Mouse (Mus musculus) lung, embryonic 15.5 days (tissue): Measurements from ENCODE around the gene Sart3. TPM values are rescaled to one million over a fixed set of nuclear protein-coding genes. Genes with fewer than 3 reads are reported as not detected.
"Not testable (repeated sequence)": the region's sequence is repeated elsewhere in the genome, so short reads cannot be mapped to it uniquely, and the experiment has no call there.

ENCODE experiments used
- ATAC-seq: fragments of 200-750 bp; cut with Nextera tagmentation; 2 replicates; pipeline ENCODE4 v1.8.0; 2017; ENCODE audit warnings: moderate number of reproducible peaks, borderline replicate concordance; ENCODE audit not compliant: low FRiP score, low TSS enrichment; ENCODE audit errors: extremely low read depth
- H3K27ac ChIP-seq: fragments of 300-500 bp; sonication (generic); 2 replicates; pipeline ENCODE4 v1.5.1; 2015; ENCODE audit warnings: moderate library complexity, mild to moderate bottlenecking, inconsistent platforms
- H3K27me3 ChIP-seq: fragments of 300-500 bp; sonication (generic); 2 replicates; pipeline ENCODE4 v1.6.1; 2015; ENCODE audit warnings: inconsistent platforms
- H3K36me3 ChIP-seq: fragments of 300-500 bp; sonication (generic); 2 replicates; pipeline ENCODE4 v1.6.1; 2015; ENCODE audit warnings: inconsistent platforms
- H3K4me1 ChIP-seq: fragments of 300-500 bp; sonication (generic); 2 replicates; pipeline ENCODE4 v1.6.1; 2015; ENCODE audit warnings: inconsistent platforms
- H3K4me2 ChIP-seq: fragments of 300-500 bp; sonication (generic); 2 replicates; pipeline ENCODE4 v1.6.1; 2015; ENCODE audit warnings: inconsistent platforms, mild to moderate bottlenecking, moderate library complexity
- H3K4me3 ChIP-seq: fragments of 300-500 bp; sonication (generic); 2 replicates; pipeline ENCODE4 v1.5.1; 2015; ENCODE audit warnings: mild to moderate bottlenecking, inconsistent platforms
- H3K9ac ChIP-seq: fragments of 300-500 bp; sonication (generic); 2 replicates; pipeline ENCODE4 v1.6.1; 2015; ENCODE audit warnings: inconsistent platforms
- H3K9me3 ChIP-seq: fragments of 300-500 bp; sonication (generic); 2 replicates; pipeline ENCODE4 v1.6.1; 2016; ENCODE audit warnings: inconsistent platforms
- WGBS: fragments of 180-500 bp; shearing (Covaris S2); methylation state at CpG from one replicate; pipeline ENCODE4 v1.1.7; 2015; 5-methylcytosine and 5-hydroxymethylcytosine counted together
- polyA plus RNA-seq: library from polyadenylated mRNA; unstranded; fragments of >200 nt; fragmentation: Nextera tagmentation; extraction: Ambion mirVana; gene quantifications from 2 replicates; pipeline ENCODE4 v1.2.1, GENCODE M21; 2015

Sart3 gene
- polyA plus RNA-seq, 1 experiment from 2014 or later: 58.8 TPM

DNA sequence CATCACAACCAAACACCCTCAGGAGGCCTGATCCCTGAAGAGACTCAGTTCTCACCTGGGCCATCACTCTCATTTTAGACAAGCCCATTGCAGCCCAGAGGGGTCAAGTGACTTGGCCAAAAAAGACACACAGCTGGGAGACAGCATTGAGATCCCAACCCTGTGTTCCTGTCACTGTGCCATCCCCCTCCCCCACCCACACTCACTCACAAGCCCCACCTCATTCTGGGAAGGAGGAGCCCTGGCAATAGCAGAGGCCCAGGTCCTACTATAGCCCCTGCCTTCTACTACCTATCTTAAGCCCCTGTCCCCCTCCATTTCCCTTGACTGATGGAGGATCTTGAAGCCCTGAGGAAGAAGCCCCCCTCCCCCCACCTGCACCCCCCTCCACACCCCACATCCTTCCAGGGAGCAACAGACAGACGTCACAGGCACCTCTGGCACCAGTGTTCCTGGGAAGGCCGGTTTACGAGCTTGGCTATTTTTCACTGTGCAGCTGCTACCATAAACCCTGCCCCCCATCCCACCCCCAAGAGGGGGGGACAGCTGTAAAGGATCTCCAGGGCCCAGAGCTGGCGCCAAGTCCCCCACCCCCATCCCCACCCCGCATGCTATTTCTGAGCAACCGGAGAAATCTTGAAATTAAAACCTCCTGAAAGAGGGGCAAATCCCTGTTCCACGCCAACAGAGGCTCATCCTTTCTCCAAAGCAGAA is 16.9 kb upstream of the Sart3 start:
- H3K4me1 ChIP-seq: peaks cover 55% of the 10 kb centered on the region
- no peak overlapping the region for H3K9ac ChIP-seq
- no peak overlapping the region for H3K4me3 ChIP-seq
- WGBS: 26% methylated on average over 7 of the region's 7 CpGs
- peak; percentile 86 for ATAC-seq
- H3K9me3 ChIP-seq: no peaks in the 10 kb centered on the region
- no peaks in the 10 kb centered on the region for H3K36me3 ChIP-seq
- H3K27me3 ChIP-seq: no peaks in the 10 kb centered on the region; the same call in 1 of the 2 replicates
- H3K27ac ChIP-seq: peak overlapping the region; percentile 84
- no peak overlapping the region for H3K4me2 ChIP-seq

DNA sequence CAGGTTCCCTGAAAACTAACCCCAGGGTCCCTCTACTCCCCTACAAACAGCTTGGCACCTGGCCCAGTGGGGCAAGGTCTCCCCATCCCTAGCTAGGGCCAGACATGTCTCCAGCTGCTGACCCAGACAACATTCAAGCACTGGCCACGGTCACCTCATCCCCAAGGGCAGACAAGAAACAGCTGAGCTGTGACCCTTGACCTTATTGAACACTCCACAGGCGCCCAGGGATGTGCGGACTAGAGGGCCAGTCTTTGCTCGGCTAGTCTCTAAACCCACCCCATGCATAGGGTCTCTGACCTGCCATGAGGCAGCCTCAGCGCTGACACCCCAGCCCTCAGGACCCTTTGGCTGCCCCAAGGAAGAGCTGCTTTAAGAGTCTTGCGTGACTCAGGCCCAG is 16.3 kb upstream of the Sart3 start:
- peaks cover 60% of the 10 kb centered on the region for H3K4me1 ChIP-seq
- H3K27me3 ChIP-seq: peaks cover 2% of the 10 kb centered on the region; the same call in 1 of the 2 replicates
- no peaks in the 10 kb centered on the region for H3K36me3 ChIP-seq
- 0 out of 2 replicates have a peak, but pooled peaks have one; percentile 3 for ATAC-seq
- 30% methylated on average over 6 of the region's 6 CpGs for WGBS
- no peak overlapping the region for H3K4me3 ChIP-seq
- no peak overlapping the region for H3K4me2 ChIP-seq
- H3K9me3 ChIP-seq: no peaks in the 10 kb centered on the region
- no peak overlapping the region for H3K9ac ChIP-seq
- peak overlapping the region; percentile 84 for H3K27ac ChIP-seq

DNA sequence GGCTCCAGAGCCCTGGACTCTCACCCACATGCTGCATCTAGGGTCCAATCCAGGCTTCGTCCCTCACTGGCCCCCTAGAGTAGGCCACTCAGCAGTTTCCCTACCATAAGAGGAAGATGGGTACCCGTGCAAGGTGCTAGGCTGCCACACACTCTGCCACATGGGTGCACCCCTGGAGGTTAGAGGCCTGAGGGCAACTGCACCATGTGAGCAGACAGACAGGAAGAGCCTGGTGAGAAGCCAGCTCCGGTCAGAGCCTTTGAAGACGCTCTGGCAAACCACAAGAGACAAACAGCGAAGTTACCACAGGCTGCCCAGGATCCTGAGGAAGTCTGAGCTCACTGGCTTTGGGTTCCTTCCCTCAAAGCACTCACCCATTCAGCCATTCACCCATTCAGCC is 14.7 kb upstream of the Sart3 start:
- 70% methylated on average over 5 of the region's 5 CpGs for WGBS
- Histone ChIP-seq H3K4me1 (peaks cover 59% of the 10 kb centered on the region), H3K9ac (no peak overlapping the region), H3K36me3 (no peaks in the 10 kb centered on the region), H3K27me3 (peaks cover 4% of the 10 kb centered on the region; the same call in 1 of the 2 replicates), H3K27ac (no peak overlapping the region), H3K4me2 (no peak overlapping the region), H3K4me3 (no peak overlapping the region), H3K9me3 (no peaks in the 10 kb centered on the region)
- no peak for ATAC-seq

DNA sequence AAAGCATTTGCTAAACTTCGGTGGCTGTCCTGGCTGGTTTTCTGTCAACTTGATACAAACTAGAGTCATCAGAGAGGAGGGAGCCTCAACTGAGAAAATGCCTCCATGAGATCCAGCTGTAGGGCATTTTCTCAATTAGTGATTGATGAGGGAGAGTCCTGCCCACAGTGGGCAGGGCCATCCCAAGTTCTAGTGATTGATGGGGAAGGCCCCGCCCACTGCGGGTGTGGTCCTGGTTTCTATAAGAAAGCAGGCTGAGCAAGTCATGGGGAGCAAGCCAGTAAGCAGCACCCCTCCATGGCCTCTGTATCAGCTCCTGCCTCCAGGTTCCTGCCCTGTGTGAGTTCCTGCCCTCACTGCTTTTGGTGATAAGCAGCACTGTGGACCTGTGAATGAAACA is 11.8 kb upstream of the Sart3 start:
- H3K9ac ChIP-seq, H3K36me3 ChIP-seq, H3K27me3 ChIP-seq, H3K4me3 ChIP-seq, H3K9me3 ChIP-seq: not testable (repeated sequence)
- peak overlapping the region; percentile 89 for H3K27ac ChIP-seq
- H3K4me1 ChIP-seq: peaks cover 32% of the 10 kb centered on the region
- 24% methylated on average over 3 of the region's 3 CpGs for WGBS
- peak; percentile 5; the same call in 1 of the 2 replicates for ATAC-seq
- peak overlapping the region; percentile 29; the same call in 1 of the 2 replicates for H3K4me2 ChIP-seq

DNA sequence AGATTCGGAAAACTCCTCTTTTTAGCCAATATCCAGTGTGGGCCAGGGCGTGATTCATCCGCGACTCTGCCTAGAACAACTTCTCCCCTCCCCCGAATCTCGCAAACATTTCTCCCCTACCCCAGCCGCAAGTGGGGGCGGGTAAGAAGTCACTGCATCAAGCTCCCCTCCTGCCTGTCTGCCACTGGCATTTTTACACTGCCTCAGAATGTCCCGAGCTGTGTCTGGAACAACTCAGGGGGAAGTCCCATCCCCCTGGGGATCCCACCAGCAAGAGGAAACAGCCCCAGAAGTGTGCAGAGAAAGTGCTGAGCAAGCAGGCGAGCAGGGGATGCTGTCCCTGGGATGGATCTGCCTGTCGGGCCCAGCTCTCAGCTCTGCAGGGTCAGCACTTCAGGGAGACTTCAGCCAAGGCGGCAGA is 11.3 kb upstream of the Sart3 start:
- Histone ChIP-seq H3K9me3 (no peaks in the 10 kb centered on the region), H3K4me3 (peak overlapping the region; percentile 5; the same call in 1 of the 2 replicates), H3K36me3 (no peaks in the 10 kb centered on the region), H3K9ac (no peak overlapping the region), H3K4me1 (peaks cover 26% of the 10 kb centered on the region), H3K27ac (peak overlapping the region; percentile 89), H3K4me2 (peak overlapping the region; percentile 29; the same call in 1 of the 2 replicates), H3K27me3 (peaks cover 4% of the 10 kb centered on the region; the same call in 1 of the 2 replicates)
- WGBS: 11% methylated on average over 12 of the region's 12 CpGs
- peak; percentile 72 for ATAC-seq

DNA sequence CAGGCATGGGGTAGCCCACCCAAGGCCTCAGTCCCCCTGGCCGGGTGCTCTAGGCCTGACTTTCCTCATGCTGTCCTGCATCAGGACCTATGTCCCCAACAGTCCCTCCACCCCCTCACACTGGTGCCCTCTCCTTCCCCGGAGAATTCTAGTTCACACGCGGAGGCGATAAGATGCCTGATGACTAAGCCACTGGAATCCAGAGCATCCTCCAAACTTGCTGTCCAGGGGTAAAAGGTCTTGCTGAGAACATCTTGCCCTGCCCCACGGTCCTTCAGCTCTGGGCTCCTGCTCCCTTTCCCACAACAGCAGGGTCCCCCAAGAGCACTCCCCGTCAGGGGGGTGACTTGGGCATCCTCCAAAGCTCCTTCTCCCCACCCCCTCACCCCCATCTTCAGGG is 10.3 kb upstream of the Sart3 start:
- Histone ChIP-seq H3K36me3 (no peaks in the 10 kb centered on the region), H3K4me1 (peaks cover 23% of the 10 kb centered on the region), H3K9ac (no peak overlapping the region), H3K9me3 (no peaks in the 10 kb centered on the region), H3K27ac (peak overlapping the region; percentile 89), H3K4me3 (no peak overlapping the region), H3K4me2 (no peak overlapping the region), H3K27me3 (peaks cover 4% of the 10 kb centered on the region; the same call in 1 of the 2 replicates)
- 76% methylated on average over 7 of the region's 7 CpGs for WGBS
- no peak for ATAC-seq

DNA sequence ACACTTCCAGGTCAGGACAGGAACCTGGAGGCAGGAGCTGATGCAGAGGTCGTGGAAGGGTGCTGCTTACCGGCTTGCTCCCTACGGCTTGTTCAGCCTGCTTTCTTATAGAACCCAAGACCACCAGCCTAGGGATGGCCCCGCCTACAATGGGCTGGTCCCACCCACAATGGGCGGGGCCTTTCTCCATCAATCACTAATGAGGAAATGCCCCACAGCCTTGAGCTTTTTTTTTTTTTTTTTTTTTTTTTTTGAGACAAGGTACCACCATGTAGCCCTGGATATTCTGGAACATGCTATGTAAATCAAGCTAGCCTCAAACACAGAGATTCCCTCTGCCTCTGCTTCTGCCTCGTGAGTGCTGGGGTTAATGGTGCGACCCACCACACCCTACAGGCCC is 9.6 kb upstream of the Sart3 start:
- no peak for ATAC-seq
- H3K27me3 ChIP-seq: peaks cover 4% of the 10 kb centered on the region; the same call in 1 of the 2 replicates
- no peak overlapping the region for H3K4me3 ChIP-seq
- 78% methylated on average over 7 of the region's 7 CpGs for WGBS
- H3K4me2 ChIP-seq: no peak overlapping the region
- H3K9ac ChIP-seq: no peak overlapping the region
- H3K36me3 ChIP-seq: peaks cover 4% of the 10 kb centered on the region
- no peak overlapping the region for H3K27ac ChIP-seq
- peaks cover 23% of the 10 kb centered on the region for H3K4me1 ChIP-seq
- no peaks in the 10 kb centered on the region for H3K9me3 ChIP-seq

DNA sequence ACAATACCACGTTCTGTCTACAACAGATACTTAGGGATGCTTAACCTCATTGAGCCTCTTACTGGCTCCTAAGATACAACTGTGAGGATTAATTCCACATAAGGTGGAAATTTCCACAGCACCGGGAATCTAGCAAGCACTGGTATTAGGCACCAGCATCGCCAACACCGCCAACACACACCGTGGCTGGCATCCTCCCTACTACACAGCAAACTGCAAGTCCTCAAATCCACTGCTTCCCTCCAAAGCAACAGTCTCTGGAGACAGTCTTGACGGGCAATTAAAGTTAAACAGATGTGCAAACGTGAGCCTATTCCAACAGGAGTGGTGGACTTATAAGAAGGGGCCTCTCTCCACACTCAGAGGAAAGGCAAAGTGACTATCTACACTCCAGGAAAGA is 8.9 kb upstream of the Sart3 start:
- H3K4me2 ChIP-seq: no peak overlapping the region
- H3K9ac ChIP-seq: no peak overlapping the region
- 78% methylated on average over 7 of the region's 7 CpGs for WGBS
- peaks cover 4% of the 10 kb centered on the region; the same call in 1 of the 2 replicates for H3K27me3 ChIP-seq
- H3K36me3 ChIP-seq: peaks cover 9% of the 10 kb centered on the region
- H3K27ac ChIP-seq: no peak overlapping the region
- H3K9me3 ChIP-seq: no peaks in the 10 kb centered on the region
- H3K4me3 ChIP-seq: no peak overlapping the region
- peaks cover 23% of the 10 kb centered on the region for H3K4me1 ChIP-seq
- ATAC-seq: no peak

DNA sequence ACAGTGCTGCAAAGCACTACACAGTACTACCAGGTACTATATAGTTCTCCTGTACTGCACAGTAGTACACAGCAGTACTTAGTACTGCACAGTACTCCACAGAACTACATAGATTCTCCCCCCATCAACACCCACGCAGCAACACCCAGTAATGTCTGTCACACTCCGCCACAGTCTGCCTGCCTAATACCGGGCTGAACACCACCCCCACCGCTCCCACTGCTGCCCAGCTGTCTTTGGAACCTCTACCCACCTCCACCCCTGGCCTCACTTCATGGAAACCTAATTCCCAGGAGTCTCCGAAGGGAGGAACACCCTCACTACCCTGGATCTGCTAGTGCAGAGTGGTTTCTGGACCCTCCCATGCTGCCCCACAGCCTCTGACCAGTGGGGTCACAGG is 8.5 kb upstream of the Sart3 start:
- no peak overlapping the region for H3K9ac ChIP-seq
- no peak overlapping the region for H3K27ac ChIP-seq
- WGBS: 81% methylated on average over 5 of the region's 5 CpGs
- H3K36me3 ChIP-seq: peaks cover 14% of the 10 kb centered on the region
- peaks cover 4% of the 10 kb centered on the region; the same call in 1 of the 2 replicates for H3K27me3 ChIP-seq
- no peak overlapping the region for H3K4me2 ChIP-seq
- H3K9me3 ChIP-seq: no peaks in the 10 kb centered on the region
- peaks cover 23% of the 10 kb centered on the region for H3K4me1 ChIP-seq
- no peak for ATAC-seq
- no peak overlapping the region for H3K4me3 ChIP-seq

DNA sequence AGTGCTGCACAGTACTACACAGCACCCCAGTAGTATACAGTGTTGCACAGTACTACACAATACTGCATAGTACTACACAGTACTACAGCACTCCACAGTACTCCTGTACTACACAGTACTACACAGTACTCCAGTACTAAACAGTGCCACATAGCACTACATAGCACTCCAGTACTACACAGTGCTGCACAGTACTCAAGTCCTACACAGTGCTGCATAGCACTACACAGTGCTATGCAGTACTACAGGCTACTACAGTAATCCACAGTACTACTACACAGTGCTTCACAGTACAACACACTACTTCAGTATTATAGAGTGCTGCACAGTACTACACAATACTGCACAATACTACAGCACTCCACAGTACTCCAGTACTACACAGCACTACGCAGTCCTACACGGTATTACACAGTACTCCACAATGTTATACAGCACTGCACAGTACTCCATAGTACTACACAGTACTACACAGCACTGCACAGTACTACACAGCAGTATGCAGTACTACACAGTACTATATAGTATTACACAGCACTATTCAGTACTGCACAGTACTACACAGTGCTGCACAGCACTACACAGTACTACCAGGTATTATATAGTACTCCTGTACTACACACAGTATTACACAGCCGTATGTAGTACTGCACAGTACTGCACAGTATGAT is 7.9 kb upstream of the Sart3 start:
- peaks cover 4% of the 10 kb centered on the region; the same call in 1 of the 2 replicates for H3K27me3 ChIP-seq
- WGBS: 95% methylated on average over 3 of the region's 3 CpGs
- no peak for ATAC-seq

DNA sequence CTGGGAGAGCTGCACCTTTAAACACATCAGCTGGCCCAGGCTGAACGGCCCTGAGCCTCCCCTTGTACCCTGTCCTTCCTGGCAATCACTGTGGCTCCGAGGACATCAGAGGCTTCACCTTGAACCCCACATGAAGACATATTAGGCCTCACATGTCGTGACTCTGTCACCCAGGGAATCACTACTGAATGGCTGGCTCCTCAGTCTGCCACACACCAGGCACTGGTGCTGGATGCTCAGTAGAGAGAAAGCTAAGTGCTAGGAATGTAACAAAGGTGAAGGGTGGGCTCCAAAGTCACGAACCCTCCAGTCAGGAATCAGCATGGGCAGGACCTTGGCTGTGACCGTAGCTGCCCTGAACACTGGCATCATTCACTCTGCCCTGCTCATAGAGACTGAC is 7.3 kb upstream of the Sart3 start:
- no peak overlapping the region for H3K4me3 ChIP-seq
- WGBS: 64% methylated on average over 5 of the region's 5 CpGs
- no peak overlapping the region for H3K27ac ChIP-seq
- peaks cover 26% of the 10 kb centered on the region for H3K36me3 ChIP-seq
- peaks cover 19% of the 10 kb centered on the region for H3K4me1 ChIP-seq
- H3K9ac ChIP-seq: no peak overlapping the region
- no peak overlapping the region for H3K4me2 ChIP-seq
- H3K9me3 ChIP-seq: no peaks in the 10 kb centered on the region
- ATAC-seq: no peak
- peaks cover 4% of the 10 kb centered on the region; the same call in 1 of the 2 replicates for H3K27me3 ChIP-seq

More for the DNA sequence above, 7.9 kb upstream of the Sart3 start:
- H3K4me2 ChIP-seq: no peak overlapping the region
- H3K4me1 ChIP-seq: peaks cover 23% of the 10 kb centered on the region
- no peak overlapping the region for H3K4me3 ChIP-seq
- no peak overlapping the region for H3K9ac ChIP-seq
- H3K27ac ChIP-seq: no peak overlapping the region
- no peaks in the 10 kb centered on the region for H3K9me3 ChIP-seq
- H3K36me3 ChIP-seq: peaks cover 19% of the 10 kb centered on the region

DNA sequence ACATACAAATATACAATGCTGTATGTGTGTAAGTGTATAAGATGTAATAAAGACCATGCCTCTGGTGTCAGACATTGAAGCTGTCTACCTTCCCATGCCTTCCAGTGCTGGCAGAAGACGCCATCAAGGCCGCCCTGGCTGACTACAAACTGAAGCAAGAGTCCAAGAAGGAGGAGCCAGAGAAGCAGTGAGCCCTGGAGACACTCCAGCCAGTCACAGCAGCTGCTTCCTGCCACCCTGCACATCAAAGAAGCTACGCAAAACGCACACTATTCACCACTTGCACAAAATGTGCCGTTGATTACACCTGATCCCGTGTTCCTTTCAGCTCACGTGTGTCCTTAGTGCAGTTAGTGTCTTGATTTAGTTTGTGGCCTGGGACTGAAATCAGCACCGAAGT is 5.4 kb upstream of the Sart3 start:
- WGBS: 83% methylated on average over 8 of the region's 8 CpGs
- not testable (repeated sequence) for H3K9me3 ChIP-seq

More for the DNA sequence above, 5.4 kb upstream of the Sart3 start:
- H3K9ac ChIP-seq, ATAC-seq, H3K4me3 ChIP-seq, H3K27ac ChIP-seq, H3K4me2 ChIP-seq, H3K27me3 ChIP-seq: not testable (repeated sequence)
- peaks cover 12% of the 10 kb centered on the region for H3K4me1 ChIP-seq
- H3K36me3 ChIP-seq: peaks cover 30% of the 10 kb centered on the region
